Mouse (Mus musculus): ENCODE measurements around the gene Hist1h4i. TPM values are rescaled to one million over a fixed set of nuclear protein-coding genes. Genes with fewer than 3 reads are reported as not detected.

Gene Hist1h4i
- total RNA-seq, 2 experiments from 2014 or later = 64.2 to 71.4 TPM

GRCm38 (mm10) chr13:22014411-22014845 lies 26.7 kb downstream of the Hist1h4i start:
- no peak for DNase-seq (ENCODE audit: extremely low spot score in 1 of 2, low spot score in 1 of 2)

- DNase-seq (ENCODE audit: extremely low spot score in 1 of 2, low spot score in 1 of 2) = no peak
Observed at GRCm38 (mm10) chr13:22013716-22014115, 27.4 kb downstream of the Hist1h4i start.

GRCm38 (mm10) chr13:22009642-22010041 lies 31.5 kb downstream of the Hist1h4i start, which contains the start of gene Prss16:
Gene Prss16, minus strand, starts transcription at chr13:22009742.
- no peak for DNase-seq (ENCODE audit: extremely low spot score in 1 of 2, low spot score in 1 of 2)

- no peak for DNase-seq (ENCODE audit: extremely low spot score in 1 of 2, low spot score in 1 of 2)
Observed at GRCm38 (mm10) chr13:22008707-22009106, 32.5 kb downstream of the Hist1h4i start.

GRCm38 (mm10) chr13:22007872-22008271 lies 33.3 kb downstream of the Hist1h4i start:
- DNase-seq (ENCODE audit: extremely low spot score in 1 of 2, low spot score in 1 of 2) = no peak

- DNase-seq (ENCODE audit: extremely low spot score in 1 of 2, low spot score in 1 of 2) = no peak
Observed at GRCm38 (mm10) chr13:22007121-22007510, 34.0 kb downstream of the Hist1h4i start.

GRCm38 (mm10) chr13:22006334-22007120 lies 34.6 kb downstream of the Hist1h4i start:
- DNase-seq (ENCODE audit: extremely low spot score in 1 of 2, low spot score in 1 of 2) = no peak

GRCm38 (mm10) chr13:22005605-22006333 lies 35.4 kb downstream of the Hist1h4i start:
- DNase-seq (ENCODE audit: extremely low spot score in 1 of 2, low spot score in 1 of 2) = no peak

GRCm38 (mm10) chr13:22001823-22002222 lies 39.3 kb downstream of the Hist1h4i start:
- DNase-seq (ENCODE audit: extremely low spot score in 1 of 2, low spot score in 1 of 2) = no peak

- DNase-seq (ENCODE audit: extremely low spot score in 1 of 2, low spot score in 1 of 2) = no peak
Observed at GRCm38 (mm10) chr13:22001346-22001745, 39.8 kb downstream of the Hist1h4i start.

GRCm38 (mm10) chr13:21999147-21999546 lies 42.0 kb downstream of the Hist1h4i start:
- DNase-seq (ENCODE audit: extremely low spot score in 1 of 2, low spot score in 1 of 2) = no peak

GRCm38 (mm10) chr13:21998412-21998811 lies 42.8 kb downstream of the Hist1h4i start:
- DNase-seq (ENCODE audit: extremely low spot score in 1 of 2, low spot score in 1 of 2) = no peak

- DNase-seq (ENCODE audit: extremely low spot score in 1 of 2, low spot score in 1 of 2) = no peak
Observed at GRCm38 (mm10) chr13:21997821-21998220, 43.3 kb downstream of the Hist1h4i start.

GRCm38 (mm10) chr13:21997201-21997820 lies 43.9 kb downstream of the Hist1h4i start:
- DNase-seq (ENCODE audit: extremely low spot score in 1 of 2, low spot score in 1 of 2) = no peak

GRCm38 (mm10) chr13:21996840-21997185 lies 44.3 kb downstream of the Hist1h4i start:
- no peak for DNase-seq (ENCODE audit: extremely low spot score in 1 of 2, low spot score in 1 of 2)

GRCm38 (mm10) chr13:21996101-21996839 lies 44.9 kb downstream of the Hist1h4i start:
- DNase-seq (ENCODE audit: extremely low spot score in 1 of 2, low spot score in 1 of 2) = no peak

GRCm38 (mm10) chr13:21995331-21995914 lies 45.7 kb downstream of the Hist1h4i start:
- DNase-seq (ENCODE audit: extremely low spot score in 1 of 2, low spot score in 1 of 2) = no peak

GRCm38 (mm10) chr13:21994896-21995295 lies 46.3 kb downstream of the Hist1h4i start:
- no peak for DNase-seq (ENCODE audit: extremely low spot score in 1 of 2, low spot score in 1 of 2)

- no peak for DNase-seq (ENCODE audit: extremely low spot score in 1 of 2, low spot score in 1 of 2)
Observed at GRCm38 (mm10) chr13:21993957-21994738, 47.0 kb downstream of the Hist1h4i start.
